Mouse (Mus musculus) stomach, embryonic 15.5 days (tissue): ENCODE data around the gene Gal. TPM values are rescaled to one million over a fixed set of nuclear protein-coding genes. Genes with fewer than 3 reads are reported as not detected.

Experiments used
- ATAC-seq: fragments of 200-750 bp; cut with Nextera tagmentation; 2 replicates; pipeline ENCODE4 v1.8.0; 2017; ENCODE audit warnings: low read depth, moderate number of reproducible peaks, moderate TSS enrichment; ENCODE audit not compliant: insufficient read depth, low FRiP score
- H3K27ac ChIP-seq: fragments of 300-500 bp; sonication (generic); 2 replicates; pipeline ENCODE4 v1.5.1; 2015; ENCODE audit warnings: mild to moderate bottlenecking, inconsistent platforms
- H3K27me3 ChIP-seq: fragments of 300-500 bp; sonication (generic); replicated peaks from 2 replicates; pipeline ENCODE4 v1.6.1; 2015; ENCODE audit warnings: inconsistent platforms
- H3K36me3 ChIP-seq: fragments of 300-500 bp; sonication (generic); 2 replicates; pipeline ENCODE4 v1.6.1; 2015; ENCODE audit warnings: inconsistent platforms
- H3K4me1 ChIP-seq: fragments of 300-500 bp; sonication (generic); 2 replicates; pipeline ENCODE4 v1.6.1; 2015; ENCODE audit warnings: inconsistent platforms
- H3K4me2 ChIP-seq: fragments of 300-500 bp; sonication (generic); 2 replicates; pipeline ENCODE4 v1.6.1; 2015; ENCODE audit warnings: mild to moderate bottlenecking, inconsistent platforms
- H3K4me3 ChIP-seq: fragments of 300-500 bp; sonication (generic); replicated peaks from 2 replicates; pipeline ENCODE4 v1.5.1; 2015; ENCODE audit warnings: inconsistent platforms
- H3K9ac ChIP-seq: fragments of 300-500 bp; sonication (generic); 2 replicates; pipeline ENCODE4 v1.6.1; 2015; ENCODE audit warnings: inconsistent platforms
- H3K9me3 ChIP-seq: fragments of 300-500 bp; sonication (generic); 2 replicates; pipeline ENCODE4 v1.6.1; 2016; ENCODE audit warnings: inconsistent platforms
- WGBS: fragments of 180-500 bp; shearing (Covaris S2); methylation state at CpG from one replicate; pipeline ENCODE4 v1.1.7; 2015; 5-methylcytosine and 5-hydroxymethylcytosine counted together
- polyA plus RNA-seq: library from polyadenylated mRNA; unstranded; fragments of >200 nt; fragmentation: Nextera tagmentation; extraction: Ambion mirVana; gene quantifications from 2 replicates; pipeline ENCODE4 v1.2.1, GENCODE M21; 2015

Gene Gal
- polyA plus RNA-seq, 1 experiment from 2014 or later: 13.2 TPM

GRCm38 (mm10) chr19:3376966-3377715 lies 37.2 kb downstream of the Gal start:
- no peaks in the 10 kb centered on the region for H3K9me3 ChIP-seq
- no peaks in the 10 kb centered on the region for H3K27me3 ChIP-seq
- H3K4me1 ChIP-seq: 0 out of 2 replicates have a peak, but pooled peaks cover 3% of the 10 kb centered on the region
- peaks cover 9% of the 10 kb centered on the region; the same call in 1 of the 2 replicates for H3K36me3 ChIP-seq
- H3K27ac ChIP-seq: no peak overlapping the region
- no peak overlapping the region for H3K9ac ChIP-seq
- no peak overlapping the region for H3K4me2 ChIP-seq
- WGBS: 26% methylated on average over 4 of the region's 4 CpGs
- H3K4me3 ChIP-seq: no peak overlapping the region
- ATAC-seq: 0 out of 2 replicates have a peak, but pooled peaks have one; percentile 51

GRCm38 (mm10) chr19:3375945-3376495 lies 38.3 kb downstream of the Gal start:
- H3K9me3 ChIP-seq: no peaks in the 10 kb centered on the region
- no peaks in the 10 kb centered on the region for H3K27me3 ChIP-seq
- H3K4me3 ChIP-seq: no peak overlapping the region
- peaks cover 12% of the 10 kb centered on the region; the same call in 1 of the 2 replicates for H3K36me3 ChIP-seq
- 58% methylated on average over 7 of the region's 7 CpGs for WGBS
- no peak overlapping the region for H3K4me2 ChIP-seq
- H3K4me1 ChIP-seq: 0 out of 2 replicates have a peak, but pooled peaks cover 3% of the 10 kb centered on the region
- ATAC-seq: no peak
- H3K27ac ChIP-seq: no peak overlapping the region
- H3K9ac ChIP-seq: no peak overlapping the region

- H3K27ac ChIP-seq: no peak overlapping the region
- no peak overlapping the region for H3K4me2 ChIP-seq
- no peak overlapping the region for H3K4me3 ChIP-seq
- WGBS: 54% methylated on average over 2 of the region's 2 CpGs
- H3K27me3 ChIP-seq: no peaks in the 10 kb centered on the region
- H3K9ac ChIP-seq: no peak overlapping the region
- ATAC-seq: no peak
- H3K4me1 ChIP-seq: 0 out of 2 replicates have a peak, but pooled peaks cover 3% of the 10 kb centered on the region
- peaks cover 10% of the 10 kb centered on the region; the same call in 1 of the 2 replicates for H3K36me3 ChIP-seq
- H3K9me3 ChIP-seq: no peaks in the 10 kb centered on the region
Measured at GRCm38 (mm10) chr19:3374028-3374427, 40.3 kb downstream of the Gal start.

GRCm38 (mm10) chr19:3373380-3373779 lies 41.0 kb downstream of the Gal start:
- no peaks in the 10 kb centered on the region for H3K27me3 ChIP-seq
- peaks cover 10% of the 10 kb centered on the region; the same call in 1 of the 2 replicates for H3K36me3 ChIP-seq
- H3K9ac ChIP-seq: no peak overlapping the region
- no peak overlapping the region for H3K27ac ChIP-seq
- no peak overlapping the region for H3K4me3 ChIP-seq
- H3K4me1 ChIP-seq: 0 out of 2 replicates have a peak, but pooled peaks cover 3% of the 10 kb centered on the region
- no peaks in the 10 kb centered on the region for H3K9me3 ChIP-seq
- WGBS: 60% methylated on average over 12 of the region's 12 CpGs
- no peak for ATAC-seq
- no peak overlapping the region for H3K4me2 ChIP-seq

- H3K4me1 ChIP-seq: no peaks in the 10 kb centered on the region
- H3K9ac ChIP-seq: no peak overlapping the region
- H3K27ac ChIP-seq: no peak overlapping the region
- no peak overlapping the region for H3K4me2 ChIP-seq
- 89% methylated on average over 3 of the region's 3 CpGs for WGBS
- no peak overlapping the region for H3K4me3 ChIP-seq
- H3K9me3 ChIP-seq: no peaks in the 10 kb centered on the region
- ATAC-seq: no peak
- no peaks in the 10 kb centered on the region for H3K27me3 ChIP-seq
- H3K36me3 ChIP-seq: peaks cover 16% of the 10 kb centered on the region
Measured at GRCm38 (mm10) chr19:3368276-3368675, 46.1 kb downstream of the Gal start.

- H3K27me3 ChIP-seq: no peaks in the 10 kb centered on the region
- no peaks in the 10 kb centered on the region for H3K9me3 ChIP-seq
- no peaks in the 10 kb centered on the region for H3K4me1 ChIP-seq
- no peak overlapping the region for H3K9ac ChIP-seq
- 92% methylated on average over 3 of the region's 3 CpGs for WGBS
- H3K4me3 ChIP-seq: no peak overlapping the region
- no peak overlapping the region for H3K27ac ChIP-seq
- peaks cover 15% of the 10 kb centered on the region for H3K36me3 ChIP-seq
- ATAC-seq: no peak
- H3K4me2 ChIP-seq: no peak overlapping the region
Measured at GRCm38 (mm10) chr19:3365089-3365488, 49.3 kb downstream of the Gal start.

- Histone ChIP-seq H3K4me1 (no peaks in the 10 kb centered on the region), H3K36me3 (peaks cover 18% of the 10 kb centered on the region), H3K27me3 (no peaks in the 10 kb centered on the region), H3K4me2 (no peak overlapping the region), H3K9ac (no peak overlapping the region), H3K4me3 (no peak overlapping the region), H3K9me3 (no peaks in the 10 kb centered on the region), H3K27ac (no peak overlapping the region)
- WGBS: 88% methylated on average over 4 of the region's 4 CpGs
- ATAC-seq: no peak
Measured at GRCm38 (mm10) chr19:3363510-3363909, 50.8 kb downstream of the Gal start.

Other genes with a start within 250 kb of the Gal start
- gene Mrpl21, start 131.6 kb downstream of the Gal start, polyA plus RNA-seq: 124 and 126 TPM in 2 replicates
- gene Ighmbp2, start 131.5 kb downstream of the Gal start, polyA plus RNA-seq: 8.3 and 10.0 TPM in 2 replicates
- 20.8 and 26.1 TPM in 2 replicates for gene Cpt1a, start 92.2 kb downstream of the Gal start, polyA plus RNA-seq
- gene Tesmin, start 25.7 kb downstream of the Gal start, polyA plus RNA-seq: 0.39 and 0.49 TPM in 2 replicates
- 46.1 and 50.6 TPM in 2 replicates for gene Ppp6r3, start 161.2 kb upstream of the Gal start, polyA plus RNA-seq